Mouse (Mus musculus): ENCODE results near the gene Gm45337.

DNA sequence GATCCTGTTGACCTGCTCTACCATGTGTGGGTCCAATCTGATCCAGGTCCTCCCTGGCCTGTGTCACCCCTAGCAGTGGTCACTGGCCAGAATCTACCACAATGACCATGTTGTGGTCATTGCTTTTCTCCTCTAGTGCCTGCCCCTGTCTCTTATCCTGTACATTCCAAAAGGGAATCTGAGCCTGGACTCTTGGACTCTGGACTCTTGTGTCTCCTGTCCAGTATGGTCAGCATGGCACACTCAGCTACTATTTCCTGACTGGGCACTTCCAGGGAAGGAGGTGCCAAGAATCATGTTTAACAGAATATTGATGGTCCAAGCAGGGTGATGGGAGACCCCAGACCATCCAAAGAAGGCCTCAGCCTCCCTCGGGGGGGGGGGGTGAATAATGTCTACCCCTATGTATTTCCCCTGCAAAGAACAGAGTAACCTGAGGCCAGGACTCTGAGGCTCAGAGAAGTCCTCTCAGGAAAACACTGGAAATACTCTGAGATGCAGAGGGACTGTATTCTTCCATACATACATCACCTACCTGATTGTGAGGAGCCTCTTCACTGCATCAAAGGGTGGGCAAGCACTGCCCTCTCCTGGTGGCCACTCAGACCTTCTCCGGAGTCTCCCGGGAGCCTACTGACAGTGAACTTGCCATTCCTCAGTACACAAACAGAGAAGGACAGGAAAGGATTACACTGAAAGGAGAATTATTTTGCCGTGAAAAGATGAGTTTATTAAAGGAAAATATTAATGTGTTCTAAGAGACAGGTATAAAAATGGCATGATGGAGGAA lies 10.0 kb downstream of the Gm45337 start:
- peak; percentile 57 for TF ChIP-seq CTCF (IDR thresholded peaks at IDR 0.05; ENCODE audit: low read depth)
- TF ChIP-seq EP300 (optimal IDR thresholded peaks at IDR 0.05) = no peak

Measured in stomach, postnatal 0 days (tissue).